Mouse (Mus musculus) liver, adult 2 months (tissue): ENCODE measurements around the gene Plppr2. TPM values are rescaled to one million over a fixed set of nuclear protein-coding genes. Genes with fewer than 3 reads are reported as not detected.
A peak's percentile ranks its signal among the peaks of the same experiment; 100 is the strongest.

Experiments
- DNase-seq: peaks from one replicate; pipeline ENCODE4 v3.0.0-alpha.2; 2011; ENCODE audit warnings: low read depth, low spot score; ENCODE audit errors: extremely low read depth
- H3K27ac ChIP-seq: fragments of 200-500 bp; replicated peaks from 2 replicates; pipeline ENCODE4 v1.5.1; 2012; ENCODE audit warnings: low read depth, mild to moderate bottlenecking, control low read depth, inconsistent platforms, low read length; ENCODE audit not compliant: insufficient read depth
- H3K27me3 ChIP-seq: fragments of 200-500 bp; 2 replicates; pipeline ENCODE4 v1.6.1; 2012; ENCODE audit warnings: mild to moderate bottlenecking, moderate library complexity, low read length, inconsistent platforms; ENCODE audit not compliant: control insufficient read depth, insufficient read depth
- H3K36me3 ChIP-seq: fragments of 200-500 bp; 2 replicates; pipeline ENCODE4 v1.6.1; 2012; ENCODE audit warnings: low read length, inconsistent platforms; ENCODE audit not compliant: control insufficient read depth, insufficient read depth
- H3K4me1 ChIP-seq: fragments of 200-500 bp; 2 replicates; pipeline ENCODE4 v1.6.1; 2011; ENCODE audit warnings: low read length; ENCODE audit not compliant: control insufficient read depth, insufficient read depth
- H3K4me3 ChIP-seq: fragments of 200-500 bp; 2 replicates; pipeline ENCODE4 v1.5.1; 2011; ENCODE audit warnings: low read depth, mild to moderate bottlenecking, control low read depth, low read length, moderate library complexity; ENCODE audit not compliant: insufficient read depth
- H3K79me2 ChIP-seq: fragments of 200-500 bp; 2 replicates; pipeline ENCODE4 v1.6.1; 2012; ENCODE audit warnings: inconsistent platforms, mild to moderate bottlenecking, low read length, moderate library complexity; ENCODE audit not compliant: control insufficient read depth, insufficient read depth
- H3K9ac ChIP-seq: fragments of 200-500 bp; 2 replicates; pipeline ENCODE4 v1.6.1; 2012; ENCODE audit warnings: low read depth, mild to moderate bottlenecking, control low read depth, inconsistent platforms, low read length
- CTCF ChIP-seq: fragments of 200-500 bp; IDR thresholded peaks from 2 replicates; pipeline ENCODE4 v1.5.1; 2011; ENCODE audit warnings: low read depth, low read length, control low read depth
- POLR2A ChIP-seq: fragments of 200-500 bp; IDR thresholded peaks from 2 replicates; pipeline ENCODE4 v1.6.1; 2011; ENCODE audit warnings: low read length, control low read depth; ENCODE audit not compliant: insufficient read depth; ENCODE audit errors: extremely low read depth
- WGBS: fragments of 180-500 bp; shearing (Covaris S2); methylation state at CpG from one replicate; pipeline ENCODE4 v1.1.7; 2018; 5-methylcytosine and 5-hydroxymethylcytosine counted together
- polyA plus RNA-seq: library from polyadenylated mRNA; depleted of rRNA; stranded (reverse); fragments of >200 nt; gene quantifications from 2 replicates; pipeline ENCODE4 v1.2.3, GENCODE M21; 2012
- total RNA-seq: library from RNA; depleted of rRNA; stranded (reverse); fragments of >200 nt; gene quantifications from 2 replicates; pipeline ENCODE4 v1.2.3, GENCODE M21; 2014

Plppr2 gene
- total and polyA plus RNA-seq, 2 experiments, result 0.74 to 14.6 TPM

DNA sequence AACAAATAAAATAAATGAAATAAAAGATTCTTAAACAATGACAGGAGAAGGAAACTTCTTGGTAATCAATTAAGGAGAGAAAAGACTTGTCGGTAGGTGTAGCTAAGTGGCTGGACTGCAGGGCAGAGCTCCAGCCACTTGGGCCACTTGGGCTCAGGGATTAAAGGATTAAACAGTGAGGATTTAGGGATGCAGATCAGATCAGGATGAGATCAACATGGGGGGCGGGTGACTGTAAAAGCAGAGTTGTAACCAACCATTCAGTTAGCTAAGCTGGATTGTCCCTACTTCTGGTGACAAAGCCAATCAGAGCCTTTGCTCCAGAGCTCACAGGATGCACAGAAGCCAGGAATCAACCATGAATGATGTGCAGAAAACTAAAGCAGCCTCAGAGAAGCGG, 47.1 kb downstream of the Plppr2 start:
- 82% methylated on average over 3 of the region's 3 CpGs for WGBS
- Histone ChIP-seq H3K79me2 (peaks cover 5% of the 10 kb centered on the region; the same call in 1 of the 2 replicates), H3K9ac (no peak overlapping the region), H3K4me3 (no peak overlapping the region), H3K36me3 (peaks cover 8% of the 10 kb centered on the region), H3K27me3 (no peaks in the 10 kb centered on the region), H3K4me1 (peaks cover 2% of the 10 kb centered on the region; the same call in 1 of the 2 replicates), H3K27ac (no peak overlapping the region)
- no peak for DNase-seq
- TF ChIP-seq POLR2A (no peak), CTCF (no peak)

GRCm38 (mm10) chr9:21987592-21988342, 50.9 kb downstream of the Plppr2 start:
- TF ChIP-seq POLR2A, result no peak
- peaks cover 2% of the 10 kb centered on the region; the same call in 1 of the 2 replicates for H3K36me3 ChIP-seq
- WGBS, result 48% methylated on average over 36 of the region's 36 CpGs
- no peak for DNase-seq
- H3K27ac ChIP-seq, result no peak overlapping the region
- no peak overlapping the region for H3K9ac ChIP-seq
- H3K27me3 ChIP-seq, result no peaks in the 10 kb centered on the region
- H3K4me1 ChIP-seq, result peaks cover 22% of the 10 kb centered on the region
- peaks cover 5% of the 10 kb centered on the region; the same call in 1 of the 2 replicates for H3K79me2 ChIP-seq
- no peak overlapping the region for H3K4me3 ChIP-seq

- no peaks in the 10 kb centered on the region for H3K27me3 ChIP-seq
- no peak for DNase-seq
These were observed 51.7 kb downstream of the Plppr2 start for GRCm38 (mm10) chr9:21988421-21989101.

DNA sequence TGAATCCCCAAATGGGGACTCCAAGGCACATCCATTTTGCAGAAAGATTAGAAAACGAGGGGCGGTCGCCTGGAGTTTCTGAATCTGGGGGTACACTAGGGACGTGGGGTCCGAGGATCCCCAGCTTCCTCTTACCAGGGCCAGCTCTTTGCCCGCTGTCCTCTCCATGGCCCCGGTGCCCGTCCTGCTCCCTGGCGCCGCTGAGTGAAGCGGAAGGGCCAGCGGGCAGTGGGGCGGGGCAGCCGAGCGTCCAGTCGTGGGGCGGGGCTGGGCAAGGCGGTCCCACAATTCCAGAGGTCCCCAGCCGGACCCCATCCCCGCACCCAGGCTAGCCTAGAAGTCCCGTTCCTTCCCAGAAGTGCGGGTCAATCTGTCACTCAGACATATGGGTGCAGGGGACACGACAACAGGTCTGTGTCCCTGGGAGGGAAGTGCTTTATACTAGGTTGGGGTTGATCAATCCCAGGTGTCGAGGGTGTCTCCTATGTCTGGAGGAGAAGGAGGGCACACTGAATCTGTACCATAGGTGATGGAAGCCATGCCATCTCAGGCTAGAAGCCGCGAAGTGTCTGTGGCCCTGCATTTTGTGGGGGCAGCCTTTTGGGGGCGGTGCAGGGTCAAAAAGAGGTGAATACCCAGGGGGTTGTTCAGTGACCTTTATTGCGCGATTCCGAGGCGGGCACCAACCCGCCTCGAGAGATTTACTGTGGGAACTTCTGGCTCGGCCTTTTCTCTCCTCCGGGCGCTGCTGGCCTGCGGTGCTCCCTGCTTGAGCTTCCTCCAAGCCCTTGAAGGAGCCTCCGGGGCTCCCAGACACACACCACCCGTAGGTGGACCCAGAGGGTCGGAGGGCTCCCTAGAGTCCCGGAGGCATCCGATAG, 52.6 kb downstream of the Plppr2 start, which contains the start of gene Rgl3:
Rgl3 (minus strand) TSS at position 217 of the 881 bp plus-strand sequence.
- Histone ChIP-seq H3K4me3 (peak within 1 kb of the TSS; percentile 77), H3K79me2 (peaks cover 5% of the 10 kb centered on the region; the same call in 1 of the 2 replicates), H3K9ac (peak within 1 kb of the TSS; percentile 87), H3K36me3 (0 out of 2 replicates have a peak, but pooled peaks cover 2% of the 10 kb centered on the region), H3K4me1 (peaks cover 24% of the 10 kb centered on the region), H3K27me3 (no peaks in the 10 kb centered on the region), H3K27ac (peak within 1 kb of the TSS; percentile 96)
- TF ChIP-seq CTCF (no peak), POLR2A (peak; percentile 80)
- peak; percentile 67 for DNase-seq
- WGBS, result under 1% methylated on average over 42 of the region's 42 CpGs

More at GRCm38 (mm10) chr9:21988421-21989101, 51.7 kb downstream of the Plppr2 start:
- Histone ChIP-seq H3K9ac (peak overlapping the region; percentile 87), H3K27ac (peak overlapping the region; percentile 84), H3K36me3 (peaks cover 2% of the 10 kb centered on the region; the same call in 1 of the 2 replicates), H3K4me3 (peak overlapping the region; percentile 77), H3K4me1 (peaks cover 24% of the 10 kb centered on the region), H3K79me2 (peaks cover 5% of the 10 kb centered on the region; the same call in 1 of the 2 replicates)
- WGBS, result 2% methylated on average over 32 of the region's 32 CpGs
- TF ChIP-seq POLR2A (no peak), CTCF (peak; percentile 34; the same call in 1 of the 2 replicates)

DNA sequence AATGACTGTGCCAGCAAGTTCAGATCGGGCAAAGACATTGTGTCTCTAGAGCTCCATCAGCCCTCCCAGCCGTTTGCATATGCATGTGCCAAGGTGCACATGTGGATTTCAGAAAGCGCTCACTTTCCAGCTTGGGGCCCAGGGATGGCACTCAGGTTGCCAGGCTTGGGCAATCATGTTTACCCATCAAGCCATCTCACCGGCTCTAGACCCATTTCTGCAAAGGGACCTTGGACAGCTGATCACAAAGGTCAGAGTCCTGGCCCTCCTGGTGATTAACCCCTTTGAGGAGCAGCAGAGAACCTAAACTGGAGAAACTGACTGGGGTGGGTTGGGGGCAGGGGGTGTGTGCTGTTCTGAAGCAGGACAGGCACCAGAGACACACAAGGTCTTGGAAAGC, 55.4 kb downstream of the Plppr2 start:
- no peak for TF ChIP-seq CTCF
- no peak for TF ChIP-seq POLR2A

More for the DNA sequence above, 55.4 kb downstream of the Plppr2 start:
- DNase-seq, result peak; percentile 97
- Histone ChIP-seq H3K36me3 (no peaks in the 10 kb centered on the region), H3K4me1 (peaks cover 24% of the 10 kb centered on the region), H3K27ac (peak overlapping the region; percentile 78), H3K79me2 (peaks cover 5% of the 10 kb centered on the region; the same call in 1 of the 2 replicates), H3K27me3 (no peaks in the 10 kb centered on the region), H3K4me3 (no peak overlapping the region), H3K9ac (no peak overlapping the region)
- 18% methylated on average over 4 of the region's 4 CpGs for WGBS
